Mouse (Mus musculus) frontal cortex, adult (tissue): ENCODE measurements at regions not wholly inside any gene's neighbourhood (a gene's known extent, or its start where the extent isn't known, plus 50 kb on each side); places are given as distances from the start of the nearest gene placed in this dataset.
A peak's percentile ranks its signal among the peaks of the same experiment; 100 is the strongest.

Experiments
- ATAC-seq: cut with Nextera tagmentation; 2 replicates; pipeline ENCODE4 v1.9.2; 2017; ENCODE audit warnings: mild to moderate bottlenecking, moderate library complexity, mixed read lengths; ENCODE audit not compliant: low TSS enrichment

- no peak for ATAC-seq
Measured at GRCm38 (mm10) chr16:30160399-30160798, 96.2 kb downstream of the Hes1 start.

GRCm38 (mm10) chr16:30163303-30163702 lies 99.1 kb downstream of the Hes1 start:
- ATAC-seq: no peak

GRCm38 (mm10) chr16:30165667-30166180 lies 101.5 kb downstream of the Hes1 start:
- no peak for ATAC-seq

GRCm38 (mm10) chr16:30171381-30172079 lies 95.8 kb downstream of the Cpn2 start:
- peak; percentile 62 for ATAC-seq

- no peak for ATAC-seq
Measured at GRCm38 (mm10) chr16:30172136-30172731, 95.1 kb downstream of the Cpn2 start.

GRCm38 (mm10) chr16:30172798-30173202 lies 94.5 kb downstream of the Cpn2 start:
- peak; percentile 31 for ATAC-seq

GRCm38 (mm10) chr16:30173953-30174874 lies 93.1 kb downstream of the Cpn2 start:
- ATAC-seq: peak; percentile 45; the same call in 1 of the 2 replicates

- ATAC-seq: no peak
Measured at GRCm38 (mm10) chr16:30176306-30176705, 91.0 kb downstream of the Cpn2 start.

GRCm38 (mm10) chr16:30177769-30178168 lies 89.5 kb downstream of the Cpn2 start:
- ATAC-seq: no peak

GRCm38 (mm10) chr16:30178596-30178995 lies 88.7 kb downstream of the Cpn2 start:
- ATAC-seq: no peak

- ATAC-seq: no peak
Measured at GRCm38 (mm10) chr16:30179504-30179976, 87.8 kb downstream of the Cpn2 start.

- no peak for ATAC-seq
Measured at GRCm38 (mm10) chr16:30181116-30181515, 86.2 kb downstream of the Cpn2 start.

- peak; percentile 44 for ATAC-seq
Measured at GRCm38 (mm10) chr16:30184591-30185265, 82.6 kb downstream of the Cpn2 start.

GRCm38 (mm10) chr16:30185707-30186106 lies 81.6 kb downstream of the Cpn2 start:
- ATAC-seq: no peak

- ATAC-seq: no peak
Measured at GRCm38 (mm10) chr16:30186201-30186700, 81.0 kb downstream of the Cpn2 start.

GRCm38 (mm10) chr16:30186701-30187270 lies 80.5 kb downstream of the Cpn2 start:
- ATAC-seq: no peak

- ATAC-seq: no peak
Measured at GRCm38 (mm10) chr16:30187400-30187799, 79.9 kb downstream of the Cpn2 start.

- ATAC-seq: peak; percentile 68
Measured at GRCm38 (mm10) chr16:30187907-30188414, 79.3 kb downstream of the Cpn2 start.

- ATAC-seq: peak; percentile 49; the same call in 1 of the 2 replicates
Measured at GRCm38 (mm10) chr16:30188769-30189430, 78.4 kb downstream of the Cpn2 start.

- no peak for ATAC-seq
Measured at GRCm38 (mm10) chr16:30190351-30190750, 76.9 kb downstream of the Cpn2 start.
